Mouse (Mus musculus) cortical plate, adult 2 months (tissue): Measurements from ENCODE around the gene Sun1.

Experiments
- CTCF ChIP-seq: fragments of 200-500 bp; IDR thresholded peaks from 2 replicates; pipeline ENCODE4 v1.5.1; 2011; ENCODE audit warnings: mild to moderate bottlenecking, control low read depth, low read length; ENCODE audit not compliant: insufficient read depth; ENCODE audit errors: extremely low read depth
- POLR2A ChIP-seq: fragments of 200-500 bp; IDR thresholded peaks from 2 replicates; pipeline ENCODE4 v1.6.1; 2011; ENCODE audit warnings: mild to moderate bottlenecking, low read length, control low read depth; ENCODE audit not compliant: insufficient read depth; ENCODE audit errors: extremely low read depth

GRCm38 (mm10) chr5:139297745-139298144, 97.3 kb downstream of the Sun1 start:
- TF ChIP-seq CTCF (no peak), POLR2A (no peak)
